Mouse (Mus musculus): Measurements from ENCODE around the gene Klhl11.

DNA sequence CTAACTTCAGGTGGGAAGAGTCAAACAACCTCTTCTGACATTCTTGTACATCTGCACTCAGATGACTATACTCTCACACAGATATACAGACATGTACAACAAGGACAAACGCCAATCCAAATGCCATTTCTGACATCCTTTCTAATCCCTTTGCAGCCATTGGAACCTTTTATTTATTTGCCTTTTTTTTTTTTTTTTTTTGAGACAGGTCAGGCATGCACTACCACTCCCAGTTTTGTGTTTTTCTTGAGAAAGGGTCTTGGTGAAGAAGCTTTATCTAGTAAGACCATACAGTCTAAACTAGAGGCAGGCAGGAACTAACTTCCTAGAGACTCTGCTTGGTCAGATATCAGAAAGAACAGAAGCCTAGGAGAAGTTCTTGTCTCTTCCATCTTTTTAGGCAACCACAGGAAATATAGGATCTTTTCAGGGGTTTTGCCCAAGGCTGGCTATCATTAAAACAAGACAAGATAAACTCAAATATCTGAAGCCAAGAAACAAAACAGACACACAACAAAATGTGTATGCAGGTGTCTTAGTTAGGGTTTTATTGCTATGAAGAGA lies 7.2 kb downstream of the Klhl11 start:
- TF ChIP-seq GATA1 (IDR thresholded peaks at IDR 0.05; ENCODE audit: borderline replicate concordance, low read length) (no peak), FLI1 (IDR thresholded peaks at IDR 0.05; ENCODE audit: low read length) (no peak)

Measured in megakaryocyte, embryonic 14.5 days (primary cell).